Mouse (Mus musculus) cerebellum, adult 11-12 months (tissue): ENCODE measurements around the gene Ephb6.
"Not testable (repeated sequence)": the region's sequence is repeated elsewhere in the genome, so short reads cannot be mapped to it uniquely, and the experiment has no call there.

Experiments
- DNase-seq: peaks from one replicate; pipeline ENCODE4 v3.0.0; 2022

The Ephb6 gene

GRCm38 (mm10) chr6:41605061-41605793 lies at the start of gene Ephb6:
TSS of gene Ephb6 (plus strand) at chr6:41605482.
- no peak for DNase-seq

DNA sequence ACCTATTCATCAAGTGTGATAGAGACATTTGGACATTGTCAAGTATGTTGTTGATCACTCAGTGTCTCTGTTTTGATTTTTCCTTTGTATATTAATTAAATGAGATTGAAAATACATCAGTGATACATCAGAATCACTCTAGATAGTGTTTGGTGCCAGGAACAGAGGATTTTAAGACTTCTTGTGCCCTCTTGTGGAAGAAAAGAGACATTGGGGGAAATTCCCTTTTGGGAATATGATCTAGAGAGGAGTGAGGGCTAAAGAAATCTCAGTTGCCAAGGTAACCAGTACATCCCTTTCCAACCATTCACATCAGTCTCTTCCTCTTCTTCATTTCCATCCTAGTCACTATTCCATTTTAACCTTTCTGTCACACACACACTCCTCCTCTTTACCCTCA lies 48.9 kb upstream of the Ephb6 start:
- DNase-seq, result no peak

GRCm38 (mm10) chr6:41557468-41557867 lies 47.8 kb upstream of the Ephb6 start:
- DNase-seq, result no peak

DNA sequence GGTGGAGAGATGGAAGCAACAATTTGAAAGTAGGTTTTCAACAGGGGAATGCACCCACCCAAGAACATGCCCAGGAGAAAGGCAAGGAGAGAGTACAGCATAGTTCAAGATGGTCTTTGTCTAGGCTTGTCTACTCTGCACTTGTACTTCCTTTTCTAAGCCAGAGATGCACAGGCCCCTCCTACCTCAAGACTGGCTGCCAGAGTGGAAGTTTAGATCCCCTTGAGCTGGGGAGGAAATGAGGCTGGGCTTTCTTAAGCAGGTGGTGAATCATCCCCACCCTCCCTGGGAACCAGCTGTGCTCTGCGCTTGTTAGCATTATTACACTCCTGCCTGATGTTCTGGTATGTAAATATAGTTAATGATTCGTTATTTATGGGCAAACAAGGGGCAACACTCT lies 47.0 kb upstream of the Ephb6 start:
- DNase-seq, result no peak

DNA sequence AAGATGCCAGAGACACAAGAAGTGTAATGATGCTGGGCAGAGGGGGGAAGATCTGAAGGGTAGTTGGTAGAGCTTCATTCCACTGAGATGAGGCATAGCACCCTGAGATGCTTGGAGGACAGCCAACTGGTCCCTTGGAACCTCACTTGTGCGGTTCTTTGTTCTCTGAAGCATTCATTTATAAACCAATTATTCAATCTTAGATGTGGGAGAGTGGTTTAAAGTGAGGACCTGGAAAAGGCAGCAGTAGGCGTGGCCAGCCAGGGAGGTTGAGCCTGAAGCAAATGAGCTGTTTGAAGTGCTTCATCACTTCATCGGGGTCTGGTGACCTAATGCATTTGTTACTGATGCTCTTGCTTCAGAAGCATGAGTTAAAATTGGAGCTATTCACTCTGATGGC lies 46.0 kb upstream of the Ephb6 start:
- DNase-seq, result no peak

GRCm38 (mm10) chr6:41560273-41560672 lies 45.0 kb upstream of the Ephb6 start:
- DNase-seq, result no peak

GRCm38 (mm10) chr6:41562598-41562997 lies 42.7 kb upstream of the Ephb6 start:
- no peak for DNase-seq

DNA sequence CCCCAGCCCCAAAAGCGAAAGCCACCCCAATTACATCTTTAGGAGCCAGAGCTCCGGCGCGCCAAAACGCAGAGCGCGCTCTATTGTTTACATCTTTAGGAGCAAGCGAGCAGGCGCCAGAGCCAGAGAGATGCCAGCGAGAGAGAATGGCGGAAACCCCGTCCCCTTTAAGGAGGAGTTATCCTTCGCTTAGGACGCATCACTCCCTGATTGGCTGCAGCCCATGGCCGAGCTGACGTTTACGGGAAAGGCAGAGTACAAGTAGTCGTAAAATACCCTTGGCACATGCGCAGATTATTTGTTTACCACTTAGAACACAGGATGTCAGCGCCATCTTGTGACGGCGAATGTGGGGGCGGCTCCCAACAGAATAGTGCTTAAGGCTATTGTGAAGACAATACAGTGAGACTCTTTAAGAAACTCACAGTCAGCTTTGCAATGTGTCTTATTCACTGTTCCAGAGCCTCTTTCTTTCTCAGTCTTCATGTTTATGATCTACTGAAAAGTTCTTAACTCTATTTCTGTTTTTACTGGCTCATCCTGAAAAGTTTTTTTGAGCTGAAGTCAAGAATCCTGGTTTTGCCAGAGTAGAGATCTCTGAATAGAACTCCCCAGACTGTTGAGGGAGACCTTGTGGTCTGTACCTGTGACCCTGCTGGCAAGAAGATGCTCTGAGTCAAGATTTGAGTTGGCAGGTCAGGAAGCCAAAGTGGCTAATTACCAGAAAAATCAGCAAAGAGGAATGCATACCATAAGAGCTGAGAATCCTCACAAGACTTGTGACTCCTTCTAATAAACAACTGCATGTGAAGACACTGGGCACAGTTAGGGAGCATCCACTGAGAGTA lies 42.0 kb upstream of the Ephb6 start:
- DNase-seq, result not testable (repeated sequence)

- no peak for DNase-seq
Observed at GRCm38 (mm10) chr6:41565261-41565660, 40.0 kb upstream of the Ephb6 start.

DNA sequence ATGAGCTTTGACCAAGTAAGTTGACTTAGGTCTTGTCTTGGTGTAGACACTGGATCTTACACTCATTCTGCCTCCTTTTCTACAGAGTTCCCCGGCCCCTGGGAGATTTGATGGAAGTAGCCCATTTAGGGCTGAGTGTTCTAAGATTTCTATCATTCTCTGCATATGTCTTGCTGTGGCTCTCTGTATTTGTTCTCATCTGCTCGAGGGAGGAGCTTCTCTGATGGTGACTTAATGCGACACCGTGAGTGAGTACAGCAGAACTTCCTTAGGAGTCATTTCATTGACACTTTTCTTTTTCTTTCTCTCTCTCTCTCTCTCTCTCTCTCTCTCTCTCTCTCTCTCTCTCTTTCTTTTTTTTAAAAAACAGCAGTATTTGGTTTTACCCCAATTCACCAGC lies 38.3 kb upstream of the Ephb6 start:
- DNase-seq, result no peak

- no peak for DNase-seq
Observed at GRCm38 (mm10) chr6:41569078-41569477, 36.2 kb upstream of the Ephb6 start.

DNA sequence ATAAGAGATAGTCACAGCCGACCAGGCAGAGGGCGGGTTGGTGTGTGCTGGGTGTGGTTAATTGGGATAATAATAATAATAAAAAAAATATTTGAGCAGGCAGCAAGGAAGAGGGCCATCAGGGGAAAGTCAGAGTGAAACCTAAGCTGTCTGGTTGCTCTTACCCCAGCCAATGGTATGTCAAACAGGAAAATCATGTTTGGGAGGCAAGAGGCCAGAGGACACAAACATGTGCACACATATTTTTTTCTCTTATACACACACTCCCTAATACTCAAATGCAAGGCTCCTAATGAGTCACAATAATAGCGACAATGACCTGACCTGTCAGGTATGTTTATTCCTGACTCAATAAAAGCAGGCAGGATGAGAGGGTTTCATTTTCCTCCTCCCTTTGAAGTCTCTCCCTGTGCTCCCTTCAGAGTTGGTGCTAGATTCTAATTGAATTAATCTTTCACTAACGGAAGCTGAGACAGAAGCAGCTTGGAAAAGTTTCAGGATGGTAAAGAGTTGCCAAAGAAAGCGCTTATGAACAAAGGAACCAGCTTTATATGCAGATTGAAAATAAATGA lies 28.7 kb upstream of the Ephb6 start:
- no peak for DNase-seq

GRCm38 (mm10) chr6:41577297-41577696 lies 28.0 kb upstream of the Ephb6 start:
- no peak for DNase-seq

DNA sequence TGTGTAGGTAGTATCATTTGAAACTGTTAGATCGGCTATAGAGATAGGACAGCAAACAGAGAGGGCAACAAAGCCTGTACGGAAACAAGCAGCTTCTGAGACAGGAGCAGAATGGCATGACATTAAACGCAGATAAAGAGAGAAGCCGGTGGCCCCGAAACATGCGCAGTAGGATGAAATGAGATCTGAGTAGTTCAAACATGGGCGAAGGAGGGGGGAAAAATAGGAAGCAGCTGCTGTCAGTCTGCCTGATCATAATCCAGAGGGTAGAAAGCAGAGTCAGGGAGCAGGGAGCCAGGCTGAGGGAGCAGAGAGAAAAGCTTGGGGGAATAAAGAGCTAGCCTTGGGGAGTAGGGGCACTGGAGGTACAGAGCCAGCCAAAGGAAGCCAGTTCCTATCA lies 24.0 kb upstream of the Ephb6 start:
- DNase-seq, result no peak

- DNase-seq, result no peak
Observed at GRCm38 (mm10) chr6:41582189-41582588, 23.1 kb upstream of the Ephb6 start.

GRCm38 (mm10) chr6:41604401-41605050 lies 756 bp upstream of the Ephb6 start:
- no peak for DNase-seq

GRCm38 (mm10) chr6:41605794-41606104 lies 467 bp downstream of the Ephb6 start:
- DNase-seq, result no peak

GRCm38 (mm10) chr6:41606214-41606613 lies 932 bp downstream of the Ephb6 start:
- DNase-seq, result no peak

GRCm38 (mm10) chr6:41607637-41608036 lies 2.4 kb downstream of the Ephb6 start:
- DNase-seq, result no peak

DNA sequence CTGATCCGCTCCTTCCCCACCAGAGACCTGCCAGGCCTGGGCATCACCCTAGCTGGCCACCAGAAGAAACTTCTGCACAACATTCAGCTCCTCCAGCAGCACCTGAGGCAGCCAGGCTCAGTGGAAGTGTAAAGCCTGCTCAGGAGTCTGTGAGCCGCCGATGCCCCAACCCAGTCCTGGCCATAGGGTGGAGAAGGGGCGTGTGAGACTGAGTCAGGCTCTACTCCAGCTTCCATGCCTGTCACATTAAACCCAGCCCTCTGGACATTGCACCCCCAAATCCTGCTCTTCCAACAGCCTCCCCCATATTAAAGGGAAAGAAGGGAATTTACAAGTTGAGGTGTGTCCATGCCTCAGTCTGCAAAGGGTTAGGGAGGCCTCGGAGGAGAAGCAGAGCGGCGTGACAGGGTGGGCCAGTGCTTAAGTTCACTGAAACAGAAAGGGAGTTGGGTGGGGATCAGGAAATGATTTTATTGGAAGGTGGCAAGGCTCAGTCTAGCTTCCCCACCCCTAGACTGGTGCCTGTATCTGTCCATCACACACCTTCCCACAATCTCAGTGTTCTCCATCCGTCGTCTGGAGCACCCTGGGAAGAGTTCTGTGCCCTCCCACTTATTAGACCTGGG lies 15.0 kb downstream of the Ephb6 start:
- no peak for DNase-seq

GRCm38 (mm10) chr6:41621241-41621990 lies 16.1 kb downstream of the Ephb6 start:
- DNase-seq, result no peak

DNA sequence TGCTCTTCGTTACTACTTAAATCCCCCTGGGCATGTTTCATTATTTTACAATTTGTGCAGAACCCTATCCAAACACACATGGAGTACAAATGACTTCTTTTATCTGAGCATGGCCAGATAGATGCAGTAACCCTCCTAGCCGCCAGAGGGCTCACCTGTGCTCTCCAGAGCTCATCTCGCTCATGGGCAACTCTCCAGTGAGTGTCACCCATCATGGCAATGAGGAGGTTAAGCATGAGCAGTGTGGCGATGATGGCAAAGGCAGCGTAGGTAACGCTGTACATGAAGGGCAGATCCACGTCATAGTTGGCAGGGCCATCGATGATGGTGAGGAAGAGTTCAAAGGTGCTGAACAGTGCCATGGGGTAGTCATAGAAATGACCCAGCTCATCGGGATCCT lies 17.4 kb downstream of the Ephb6 start:
- no peak for DNase-seq
